Mouse (Mus musculus): ENCODE results near the gene Olfr837.

DNA sequence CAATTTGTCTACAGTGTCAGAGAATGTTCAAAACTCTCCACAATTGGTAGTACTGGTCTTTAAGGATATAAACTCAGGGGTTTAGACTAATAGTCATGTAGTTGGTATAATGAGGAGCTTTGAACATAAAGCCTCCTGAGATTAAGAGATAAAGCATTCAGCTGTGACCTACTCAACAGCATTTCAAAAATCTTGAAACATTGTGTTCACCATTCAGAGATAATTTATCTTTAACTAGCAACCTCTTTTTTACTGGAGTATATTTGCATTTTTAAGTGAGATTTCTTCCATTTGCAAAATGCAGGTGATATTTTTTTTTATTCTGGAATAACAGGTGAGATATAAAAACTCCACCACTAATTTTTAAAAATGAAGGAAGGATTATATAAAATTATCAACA is 16.0 kb upstream of the Olfr837 start, which contains the start of gene Olfr836:
- TF ChIP-seq CTCF (IDR thresholded peaks at IDR 0.05; ENCODE audit: control insufficient read depth, insufficient read depth, insufficient read length) (no peak), USF1 (IDR thresholded peaks at IDR 0.05; ENCODE audit: low read depth) (no peak), MAX (IDR thresholded peaks at IDR 0.05) (no peak), MYOD1 (IDR thresholded peaks at IDR 0.05; ENCODE audit: control insufficient read depth, insufficient read length, low read depth) (no peak), CEBPB (IDR thresholded peaks at IDR 0.05; ENCODE audit: low read depth) (no peak), MYOG (IDR thresholded peaks at IDR 0.05; ENCODE audit: control insufficient read depth, extremely low read depth, insufficient read length) (no peak)

All from C2C12 (cell line).